Mouse (Mus musculus): ENCODE measurements at regions not wholly inside any gene's neighbourhood (a gene's known extent, or its start where the extent isn't known, plus 50 kb on each side); places are given as distances from the start of the nearest gene placed in this dataset.

DNA sequence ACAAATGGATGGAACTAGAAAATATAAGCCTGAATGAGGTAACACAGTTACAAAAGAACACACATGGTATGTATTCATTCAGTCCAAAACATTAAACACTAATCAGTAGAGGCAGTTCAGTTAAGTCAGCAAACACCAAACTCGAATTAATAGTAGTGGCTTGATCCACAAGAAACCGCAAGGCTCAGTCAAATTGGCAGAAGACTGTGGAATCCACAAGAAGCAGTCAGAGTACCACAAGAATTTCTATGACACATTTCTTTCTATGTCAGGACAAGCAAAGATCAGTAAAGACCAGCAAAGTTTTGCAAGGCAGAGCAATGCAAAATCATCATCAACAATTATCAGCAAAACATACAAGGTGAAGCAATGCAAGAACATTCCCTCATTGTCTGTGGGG, 1373.9 kb upstream of the Zeb2 start:
- no peak for DNase-seq (ENCODE audit: extremely low spot score, low spot score)

GRCm38 (mm10) chr2:46468936-46469629, 1351.9 kb upstream of the Zeb2 start:
- DNase-seq (ENCODE audit: extremely low spot score, low spot score): no peak

GRCm38 (mm10) chr2:46465389-46465788, 1348.2 kb upstream of the Zeb2 start:
- no peak for DNase-seq (ENCODE audit: extremely low spot score, low spot score)

- DNase-seq (ENCODE audit: extremely low spot score, low spot score): no peak
These were observed 1347.7 kb upstream of the Zeb2 start for GRCm38 (mm10) chr2:46464913-46465312.

DNA sequence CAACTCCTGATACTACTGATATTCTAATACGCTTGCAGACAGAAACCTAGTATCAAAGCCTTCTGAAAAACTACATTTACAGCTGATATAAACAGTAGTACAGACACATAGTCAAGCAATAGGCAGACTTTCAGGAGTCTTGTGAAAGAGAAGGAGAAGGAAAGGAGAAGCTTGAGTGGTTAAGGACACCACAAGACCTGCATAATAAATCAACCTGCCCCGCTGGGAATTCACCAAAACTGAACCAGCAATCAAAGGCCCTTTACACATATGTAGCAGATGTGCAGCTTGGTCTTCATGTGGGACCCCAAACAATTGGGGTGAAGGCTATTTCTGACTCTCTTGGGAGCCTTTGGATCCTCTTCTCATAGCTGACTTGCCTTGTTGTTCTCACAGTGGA, 1345.5 kb upstream of the Zeb2 start:
- DNase-seq (ENCODE audit: extremely low spot score, low spot score): no peak

DNA sequence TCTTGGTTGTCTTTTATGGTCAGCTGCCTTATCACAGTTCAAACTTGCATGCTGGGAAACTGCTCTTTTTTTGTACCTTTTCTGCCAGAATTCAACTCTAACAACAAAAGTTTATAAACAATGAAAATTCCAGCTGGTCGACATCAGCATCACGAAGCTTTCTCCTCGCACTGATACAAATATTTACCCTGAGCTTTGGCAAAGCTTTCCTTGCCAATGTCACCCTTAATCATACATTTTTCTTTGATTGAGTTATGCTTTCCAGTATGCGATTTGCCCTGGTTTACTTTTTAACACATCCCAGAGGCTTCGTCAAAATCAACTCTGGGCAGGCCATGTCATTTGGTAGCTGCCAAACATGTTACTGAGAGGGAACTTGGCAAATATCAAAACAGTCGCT, 1333.5 kb upstream of the Zeb2 start:
- no peak for DNase-seq (ENCODE audit: extremely low spot score, low spot score)

DNA sequence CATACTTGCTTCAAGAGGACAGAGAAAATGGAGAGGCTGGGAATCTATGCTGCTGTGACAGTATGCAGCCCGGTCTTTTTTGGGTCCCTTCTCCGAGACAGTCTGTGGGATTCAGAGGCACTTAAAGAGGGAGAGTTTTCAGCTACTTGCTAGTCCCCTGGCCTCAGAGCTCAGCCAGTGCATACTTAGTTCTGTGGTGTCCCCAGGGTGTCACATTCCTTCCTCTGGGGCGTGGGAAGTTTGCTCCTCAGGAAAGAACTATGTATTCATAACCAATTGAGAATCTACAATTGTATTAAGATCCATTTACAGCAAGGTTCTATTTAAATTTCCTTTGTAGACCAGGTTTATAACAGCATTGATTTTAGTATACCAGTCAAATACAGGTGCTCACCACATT, 1328.1 kb upstream of the Zeb2 start:
- no peak for DNase-seq (ENCODE audit: extremely low spot score, low spot score)

GRCm38 (mm10) chr2:46443686-46444180, 1326.5 kb upstream of the Zeb2 start:
- peak; percentile 34 for DNase-seq (ENCODE audit: extremely low spot score, low spot score)

GRCm38 (mm10) chr2:46443061-46443685, 1326.0 kb upstream of the Zeb2 start:
- DNase-seq (ENCODE audit: extremely low spot score, low spot score): no peak

GRCm38 (mm10) chr2:46442576-46442975, 1325.4 kb upstream of the Zeb2 start:
- no peak for DNase-seq (ENCODE audit: extremely low spot score, low spot score)

DNA sequence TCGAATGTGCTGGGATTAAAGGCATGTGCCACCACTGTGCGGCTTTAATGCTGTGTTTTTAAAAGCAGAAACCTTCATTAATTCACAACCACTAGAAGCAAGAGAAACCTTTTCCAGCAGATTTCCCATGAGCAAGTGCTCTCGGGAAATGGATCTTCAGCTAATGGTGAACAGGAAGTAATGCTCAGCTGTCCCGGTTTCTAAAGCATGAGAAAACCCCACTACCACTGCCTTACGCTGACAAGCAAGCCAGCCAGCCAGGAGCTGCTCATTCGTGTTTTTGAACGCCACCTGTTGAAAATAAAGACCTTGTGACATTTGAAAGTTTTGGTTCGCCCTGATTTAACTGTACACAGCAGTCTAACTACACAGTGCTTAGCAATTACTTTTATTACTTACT, 1324.7 kb upstream of the Zeb2 start:
- DNase-seq (ENCODE audit: extremely low spot score, low spot score): no peak

DNA sequence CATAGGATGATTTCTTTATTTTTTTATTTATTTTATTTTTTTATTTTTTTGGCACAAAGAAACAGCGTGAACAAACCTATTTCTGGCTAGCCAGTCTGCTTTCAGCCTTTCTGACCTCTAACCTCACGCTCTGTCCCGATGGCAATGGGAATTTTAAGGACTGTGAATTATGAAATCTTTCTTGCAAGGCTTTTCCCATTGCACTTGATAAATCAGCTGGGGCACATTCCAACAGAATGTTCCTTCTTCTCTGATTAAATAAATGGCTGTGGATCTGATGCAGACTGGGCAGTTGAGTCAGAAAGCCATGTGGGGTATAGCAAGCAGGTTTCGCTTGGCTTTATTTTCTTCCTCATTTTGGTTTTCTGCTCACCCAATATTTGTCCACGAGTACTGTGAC, 1324.2 kb upstream of the Zeb2 start:
- no peak for DNase-seq (ENCODE audit: extremely low spot score, low spot score)

DNA sequence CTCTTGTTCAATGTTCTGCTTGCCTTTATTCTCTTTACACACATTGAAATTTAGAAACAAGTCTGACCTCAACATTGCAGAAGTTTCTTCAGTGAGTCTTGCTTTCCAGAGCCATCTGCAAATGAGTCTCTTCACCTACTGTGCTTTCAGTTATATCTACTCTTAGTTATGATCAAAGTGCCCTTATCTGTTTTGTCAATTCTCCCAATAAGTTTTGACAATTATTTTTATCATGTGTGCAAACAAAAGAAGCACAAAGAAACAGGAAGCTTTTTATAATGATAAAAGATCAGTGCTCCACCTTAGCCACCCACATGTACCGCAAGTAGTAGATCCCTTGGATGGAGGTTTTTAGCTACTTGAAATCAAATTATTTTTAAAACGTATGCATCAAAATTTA, 1322.8 kb upstream of the Zeb2 start:
- no peak for DNase-seq (ENCODE audit: extremely low spot score, low spot score)

DNA sequence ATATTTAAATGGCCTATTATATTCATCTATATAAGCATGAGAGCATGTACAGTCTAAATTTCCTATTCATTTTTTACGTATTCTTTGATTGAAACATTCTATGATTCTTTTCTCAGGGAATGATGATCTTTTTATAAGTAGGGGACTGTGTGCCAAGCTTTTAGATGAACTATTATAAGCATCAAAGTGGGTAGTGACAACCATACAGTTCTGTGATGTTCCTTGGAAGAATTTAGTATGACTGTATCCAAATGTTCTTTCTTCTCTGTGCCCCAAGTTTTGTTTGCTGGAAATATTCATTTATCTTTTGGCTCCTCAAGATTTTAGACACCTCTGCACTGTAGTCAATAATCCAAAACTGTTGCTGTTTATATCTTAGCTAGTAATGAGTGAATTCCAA, 1301.1 kb upstream of the Zeb2 start:
- DNase-seq (ENCODE audit: extremely low spot score, low spot score): no peak

GRCm38 (mm10) chr2:46402373-46403114, 1285.3 kb upstream of the Zeb2 start:
- DNase-seq (ENCODE audit: extremely low spot score, low spot score): no peak

GRCm38 (mm10) chr2:46394161-46394560, 1277.0 kb upstream of the Zeb2 start:
- no peak for DNase-seq (ENCODE audit: extremely low spot score, low spot score)

GRCm38 (mm10) chr2:46372847-46373461, 1255.8 kb upstream of the Zeb2 start:
- DNase-seq (ENCODE audit: extremely low spot score, low spot score): no peak

GRCm38 (mm10) chr2:46371755-46372154, 1254.6 kb upstream of the Zeb2 start:
- DNase-seq (ENCODE audit: extremely low spot score, low spot score): no peak

DNA sequence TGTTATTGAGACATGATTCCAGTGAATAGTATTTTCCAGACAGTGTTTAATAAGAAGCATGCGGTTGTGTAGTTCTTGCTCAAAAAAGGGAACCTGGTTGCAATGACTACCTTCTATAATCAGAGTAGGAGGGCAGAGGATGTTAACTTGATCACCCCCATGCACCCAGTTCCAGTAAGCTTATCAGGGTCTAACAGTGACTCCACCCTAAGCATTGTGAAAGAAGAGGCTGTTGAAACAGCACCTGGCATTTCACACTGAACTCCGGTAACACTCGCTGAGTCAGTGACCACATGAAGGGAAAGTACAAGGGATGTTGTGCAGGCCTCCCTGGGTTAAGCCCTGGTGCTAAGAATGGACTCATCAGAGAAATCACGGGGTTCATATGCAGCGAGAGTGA, 1253.8 kb upstream of the Zeb2 start:
- DNase-seq (ENCODE audit: extremely low spot score, low spot score): no peak

- no peak for DNase-seq (ENCODE audit: extremely low spot score, low spot score)
These were observed 1251.7 kb upstream of the Zeb2 start for GRCm38 (mm10) chr2:46368882-46369281.

DNA sequence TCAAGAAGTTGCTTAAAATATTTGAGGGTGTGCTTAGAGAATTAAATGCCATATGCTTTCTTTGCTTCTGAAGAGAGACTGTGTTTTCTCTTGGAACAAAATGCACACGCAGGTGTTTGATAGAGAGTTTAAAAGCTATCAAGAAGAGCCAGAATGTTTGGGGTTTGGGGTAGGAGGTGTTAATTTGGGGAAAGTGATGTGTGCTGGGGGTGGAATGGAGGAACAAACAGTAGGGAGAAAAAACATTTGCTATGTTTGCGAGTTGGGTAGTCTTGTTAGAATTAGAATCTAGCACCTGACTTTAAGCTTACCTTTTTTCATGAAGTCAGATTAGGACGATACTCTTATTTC, 1248.9 kb upstream of the Zeb2 start:
- DNase-seq (ENCODE audit: extremely low spot score, low spot score): no peak

Data from neural tube, embryonic 10.5 days (tissue).